Mouse (Mus musculus) hindlimb bud, embryonic 11.5 days (tissue): ENCODE data around the gene Pir.

ENCODE experiments used
- DNase-seq: peaks from one replicate; pipeline ENCODE4 v3.0.0-alpha.2; 2012; ENCODE audit warnings: low read depth, low spot score; ENCODE audit errors: extremely low spot score

Pir gene

GRCm38 (mm10) chrX:164420518-164420917, 151.3 kb downstream of the Pir start:
- DNase-seq = no peak
